Mouse (Mus musculus) limb, embryonic 13.5 days (tissue): ENCODE results near the gene Emilin2. TPM values are rescaled to one million over a fixed set of nuclear protein-coding genes. Genes with fewer than 3 reads are reported as not detected.

Experiments used
- ATAC-seq: fragments of 200-750 bp; cut with Nextera tagmentation; 2 replicates; pipeline ENCODE4 v1.8.0; 2017; ENCODE audit warnings: low read depth, moderate number of reproducible peaks, moderate TSS enrichment; ENCODE audit not compliant: low FRiP score
- H3K27ac ChIP-seq: fragments of 300-500 bp; sonication (generic); 2 replicates; pipeline ENCODE4 v1.5.1; 2015; ENCODE audit warnings: inconsistent platforms, mild to moderate bottlenecking, moderate library complexity
- H3K27me3 ChIP-seq: fragments of 300-500 bp; sonication (generic); 2 replicates; pipeline ENCODE4 v1.6.1; 2015; ENCODE audit warnings: mild to moderate bottlenecking, inconsistent platforms
- H3K36me3 ChIP-seq: fragments of 300-500 bp; sonication (generic); 2 replicates; pipeline ENCODE4 v1.6.1; 2015; ENCODE audit warnings: inconsistent platforms, mild to moderate bottlenecking, moderate library complexity
- H3K4me1 ChIP-seq: fragments of 300-500 bp; sonication (generic); 2 replicates; pipeline ENCODE4 v1.6.1; 2015; ENCODE audit warnings: inconsistent platforms
- H3K4me2 ChIP-seq: fragments of 300-500 bp; sonication (generic); replicated peaks from 2 replicates; pipeline ENCODE4 v1.6.1; 2015; ENCODE audit warnings: inconsistent platforms, mild to moderate bottlenecking, moderate library complexity
- H3K4me3 ChIP-seq: fragments of 300-500 bp; sonication (generic); 2 replicates; pipeline ENCODE4 v1.5.1; 2015; ENCODE audit warnings: moderate library complexity, mild to moderate bottlenecking, inconsistent platforms
- H3K9ac ChIP-seq: fragments of 300-500 bp; sonication (generic); 2 replicates; pipeline ENCODE4 v1.6.1; 2015; ENCODE audit warnings: mild to moderate bottlenecking, inconsistent platforms
- H3K9me3 ChIP-seq: fragments of 300-500 bp; sonication (generic); 2 replicates; pipeline ENCODE4 v1.6.1; 2016; ENCODE audit warnings: inconsistent platforms
- WGBS: fragments of 180-500 bp; shearing (Covaris S2); methylation state at CpG from one replicate; pipeline ENCODE4 v1.1.7; 2015; 5-methylcytosine and 5-hydroxymethylcytosine counted together
- polyA plus RNA-seq: library from polyadenylated mRNA; unstranded; fragments of >200 nt; fragmentation: Nextera tagmentation; extraction: Ambion mirVana; gene quantifications from 2 replicates; pipeline ENCODE4 v1.2.1, GENCODE M21; 2015

The Emilin2 gene
- polyA plus RNA-seq, 1 experiment from 2014 or later = 19.1 TPM

DNA sequence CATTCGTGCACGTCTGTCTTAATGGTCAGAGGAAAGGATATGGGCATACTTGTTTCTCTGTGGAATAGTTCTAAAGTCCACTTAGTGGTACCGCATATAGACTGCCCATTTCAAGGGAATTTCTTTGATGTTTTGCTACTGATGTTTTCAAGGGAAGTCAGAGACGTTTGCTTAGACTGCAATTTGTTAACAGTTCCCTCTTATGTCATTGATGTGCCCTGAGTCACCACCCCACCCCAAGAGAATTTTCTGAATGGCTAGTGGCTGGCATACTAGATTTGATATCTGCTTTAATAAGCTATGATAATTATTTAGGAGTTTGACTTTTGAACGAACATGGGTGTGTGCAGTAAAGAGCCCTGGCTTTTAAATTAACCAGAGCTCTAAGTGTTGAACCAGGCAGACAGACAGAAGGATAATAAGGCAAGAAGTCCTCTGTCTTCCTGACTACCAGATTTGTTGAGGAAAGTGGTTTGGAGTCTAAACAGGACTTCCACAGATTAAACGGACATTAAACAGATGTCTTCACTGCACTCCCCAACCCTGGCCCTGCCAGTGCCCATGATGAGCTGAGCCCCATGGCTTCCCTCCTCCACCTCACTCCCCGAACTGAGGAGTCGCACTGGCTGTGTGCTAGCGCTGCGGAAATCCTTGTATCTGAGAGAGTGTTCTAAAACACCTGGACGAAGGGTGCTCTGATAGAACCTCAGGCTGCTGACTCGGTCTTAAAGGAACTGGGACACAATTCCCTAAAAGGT, 105.5 kb downstream of the Emilin2 start:
- no peak for ATAC-seq
- no peaks in the 10 kb centered on the region for H3K27me3 ChIP-seq
- H3K4me1 ChIP-seq = peaks cover 38% of the 10 kb centered on the region
- H3K4me2 ChIP-seq = no peak overlapping the region
- peaks cover 4% of the 10 kb centered on the region; the same call in 1 of the 2 replicates for H3K36me3 ChIP-seq
- no peak overlapping the region for H3K4me3 ChIP-seq
- WGBS = 64% methylated on average over 12 of the region's 12 CpGs
- no peak overlapping the region for H3K9ac ChIP-seq
- no peak overlapping the region for H3K27ac ChIP-seq
- H3K9me3 ChIP-seq = 0 out of 2 replicates have a peak, but pooled peaks cover 8% of the 10 kb centered on the region

DNA sequence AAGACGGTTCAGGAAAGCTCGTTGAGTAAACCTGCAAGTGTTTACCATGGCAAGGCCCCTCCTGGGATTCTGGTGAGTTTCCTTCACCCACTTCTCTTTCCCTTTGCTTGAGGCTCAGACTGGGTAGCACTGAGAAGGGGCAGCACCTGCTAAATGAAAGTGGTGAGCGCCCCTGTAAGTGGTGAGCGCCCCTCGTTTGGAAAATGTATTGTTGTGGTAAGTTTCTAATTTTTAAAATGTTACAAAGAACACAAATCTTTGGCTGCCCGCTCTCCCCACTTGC, 107.0 kb downstream of the Emilin2 start:
- Histone ChIP-seq H3K4me1 (peaks cover 34% of the 10 kb centered on the region), H3K9me3 (0 out of 2 replicates have a peak, but pooled peaks cover 8% of the 10 kb centered on the region), H3K4me3 (no peak overlapping the region), H3K36me3 (peaks cover 4% of the 10 kb centered on the region; the same call in 1 of the 2 replicates), H3K27ac (no peak overlapping the region), H3K4me2 (no peak overlapping the region), H3K9ac (no peak overlapping the region), H3K27me3 (no peaks in the 10 kb centered on the region)
- ATAC-seq = no peak
- 73% methylated on average over 6 of the region's 6 CpGs for WGBS

DNA sequence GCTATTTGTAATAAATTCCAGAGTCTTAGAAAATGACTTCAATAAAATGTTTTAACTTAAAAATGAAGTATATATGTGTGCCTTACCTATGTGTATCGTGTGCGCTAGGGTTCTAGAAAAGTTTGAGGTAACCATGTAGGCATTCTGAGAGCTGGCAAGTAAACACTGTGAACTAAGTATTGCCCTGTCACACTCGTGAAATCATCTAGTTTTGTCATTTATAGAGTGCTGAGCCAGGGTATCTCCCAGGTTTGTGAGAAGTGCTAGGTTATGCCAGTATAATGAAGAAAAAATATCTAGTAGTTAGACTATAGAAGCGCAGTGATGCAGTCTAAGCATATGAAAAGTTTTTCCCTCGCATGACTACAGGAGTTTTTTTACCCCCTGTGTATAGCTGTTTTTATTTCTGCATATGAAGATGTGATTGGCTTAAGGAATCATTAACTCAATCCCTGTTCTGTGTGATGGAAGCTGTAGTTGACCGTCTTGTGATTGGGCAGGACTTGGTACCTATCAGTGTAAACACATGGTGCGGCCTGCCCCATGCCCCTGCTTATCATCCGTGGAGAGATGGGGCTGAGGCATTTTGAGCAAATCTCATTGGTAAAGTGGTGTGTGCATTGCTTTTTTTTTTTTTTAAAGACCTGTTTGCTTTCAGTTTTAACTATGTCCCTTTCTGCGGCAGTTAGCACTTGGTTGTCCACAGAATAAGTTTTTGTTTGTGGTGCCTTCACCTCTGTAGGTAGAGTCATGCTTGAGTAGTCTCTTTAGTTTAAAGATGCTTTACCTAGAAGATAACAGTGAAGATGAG, 107.6 kb downstream of the Emilin2 start:
- Histone ChIP-seq H3K36me3 (peaks cover 4% of the 10 kb centered on the region; the same call in 1 of the 2 replicates), H3K9me3 (0 out of 2 replicates have a peak, but pooled peaks cover 8% of the 10 kb centered on the region), H3K27ac (no peak overlapping the region), H3K27me3 (no peaks in the 10 kb centered on the region), H3K4me2 (no peak overlapping the region), H3K4me3 (no peak overlapping the region), H3K9ac (no peak overlapping the region), H3K4me1 (peaks cover 32% of the 10 kb centered on the region)
- no peak for ATAC-seq
- WGBS = 86% methylated on average over 9 of the region's 9 CpGs

Other genes with a start within 250 kb of the Emilin2 start
- gene Lpin2, start 129.4 kb downstream of the Emilin2 start, polyA plus RNA-seq = 54.1 and 56.9 TPM in 2 replicates
- gene Gm4707, start 147.9 kb upstream of the Emilin2 start, polyA plus RNA-seq = 5.8 and 7.4 TPM in 2 replicates
- 72.3 and 81.5 TPM in 2 replicates for gene Smchd1, start 163.4 kb upstream of the Emilin2 start, polyA plus RNA-seq
- 45.6 and 46.6 TPM in 2 replicates for gene Ndc80, start 214.9 kb upstream of the Emilin2 start, polyA plus RNA-seq
- 1.4 and 1.5 TPM in 2 replicates for gene Spdya, start 240.1 kb upstream of the Emilin2 start, polyA plus RNA-seq